Mouse (Mus musculus): ENCODE measurements at regions not wholly inside any gene's neighbourhood (a gene's known extent, or its start where the extent isn't known, plus 50 kb on each side); places are given as distances from the start of the nearest gene placed in this dataset.

DNA sequence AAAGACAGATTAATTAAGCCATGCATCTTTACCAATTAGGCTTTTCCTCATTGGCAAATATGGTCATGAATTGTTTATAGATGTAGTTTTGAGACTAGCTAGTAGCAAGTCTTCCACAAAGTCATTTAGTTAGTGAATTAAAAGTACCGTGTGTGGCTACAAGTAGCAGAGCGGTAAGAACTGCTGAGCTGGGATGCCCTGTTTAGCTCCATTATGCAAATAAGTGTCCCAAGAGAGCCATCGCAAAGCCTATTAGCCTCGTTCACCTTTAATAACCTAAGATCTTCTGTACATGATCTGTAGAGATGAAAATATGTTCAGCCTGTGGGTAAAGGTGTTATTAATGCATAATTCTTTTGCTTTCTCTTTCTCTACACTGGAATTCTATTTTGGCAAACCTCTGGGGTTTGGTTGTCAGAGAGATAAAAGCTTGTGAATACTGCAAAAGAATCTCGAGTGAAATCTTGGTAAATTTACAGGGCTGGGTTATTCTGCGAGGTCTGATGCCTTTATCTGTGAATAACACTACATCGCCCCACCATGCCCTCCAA, 907.2 kb downstream of the Slc4a3 start:
- TF ChIP-seq CTCF (IDR thresholded peaks at IDR 0.05; ENCODE audit: extremely low read depth, insufficient read depth, insufficient read length, insufficient replicate concordance) (no peak), POLR2A (IDR thresholded peaks at IDR 0.05; ENCODE audit: low read depth, low read length) (no peak)

Data from spleen, adult 2 months (tissue).